Mouse (Mus musculus) embryonic facial prominence, embryonic 10.5 days (tissue): ENCODE data around the gene Plcb1. TPM values are rescaled to one million over a fixed set of nuclear protein-coding genes. Genes with fewer than 3 reads are reported as not detected.
A peak's percentile ranks its signal among the peaks of the same experiment; 100 is the strongest.
"Not testable (repeated sequence)": the region's sequence is repeated elsewhere in the genome, so short reads cannot be mapped to it uniquely, and the experiment has no call there.

ENCODE experiments used
- DNase-seq: peaks from one replicate; pipeline ENCODE4 v3.0.0-alpha.2; 2017; ENCODE audit warnings: low spot score
- H3K27ac ChIP-seq: fragments of 300-500 bp; sonication (generic); replicated peaks from 2 replicates; pipeline ENCODE4 v1.5.1; 2016; ENCODE audit warnings: mild to moderate bottlenecking
- H3K27me3 ChIP-seq: fragments of 300-500 bp; sonication (generic); replicated peaks from 2 replicates; pipeline ENCODE4 v1.6.1; 2016; ENCODE audit warnings: low read depth, mild to moderate bottlenecking; ENCODE audit not compliant: poor library complexity, severe bottlenecking
- H3K36me3 ChIP-seq: fragments of 300-500 bp; sonication (generic); replicated peaks from 2 replicates; pipeline ENCODE4 v1.6.1; 2016; ENCODE audit warnings: mild to moderate bottlenecking, moderate library complexity
- H3K4me1 ChIP-seq: fragments of 300-500 bp; sonication (generic); 2 replicates; pipeline ENCODE4 v1.6.1; 2016
- H3K4me3 ChIP-seq: fragments of 300-500 bp; sonication (generic); 2 replicates; pipeline ENCODE4 v1.5.1; 2016; ENCODE audit warnings: mild to moderate bottlenecking, moderate library complexity
- H3K9me3 ChIP-seq: fragments of 300-500 bp; sonication (generic); 2 replicates; pipeline ENCODE4 v1.6.1; 2016; ENCODE audit warnings: mild to moderate bottlenecking
- WGBS: fragments of 180-500 bp; shearing (Covaris S2); methylation state at CpG from one replicate; pipeline ENCODE4 v1.1.7; 2016; 5-methylcytosine and 5-hydroxymethylcytosine counted together
- polyA plus RNA-seq: library from polyadenylated mRNA; unstranded; fragments of >200 nt; fragmentation: Nextera tagmentation; extraction: Ambion mirVana; gene quantifications from 2 replicates; pipeline ENCODE4 v1.2.1, GENCODE M21; 2016

Plcb1 gene
- polyA plus RNA-seq, 1 experiment from 2014 or later = 6.0 TPM

DNA sequence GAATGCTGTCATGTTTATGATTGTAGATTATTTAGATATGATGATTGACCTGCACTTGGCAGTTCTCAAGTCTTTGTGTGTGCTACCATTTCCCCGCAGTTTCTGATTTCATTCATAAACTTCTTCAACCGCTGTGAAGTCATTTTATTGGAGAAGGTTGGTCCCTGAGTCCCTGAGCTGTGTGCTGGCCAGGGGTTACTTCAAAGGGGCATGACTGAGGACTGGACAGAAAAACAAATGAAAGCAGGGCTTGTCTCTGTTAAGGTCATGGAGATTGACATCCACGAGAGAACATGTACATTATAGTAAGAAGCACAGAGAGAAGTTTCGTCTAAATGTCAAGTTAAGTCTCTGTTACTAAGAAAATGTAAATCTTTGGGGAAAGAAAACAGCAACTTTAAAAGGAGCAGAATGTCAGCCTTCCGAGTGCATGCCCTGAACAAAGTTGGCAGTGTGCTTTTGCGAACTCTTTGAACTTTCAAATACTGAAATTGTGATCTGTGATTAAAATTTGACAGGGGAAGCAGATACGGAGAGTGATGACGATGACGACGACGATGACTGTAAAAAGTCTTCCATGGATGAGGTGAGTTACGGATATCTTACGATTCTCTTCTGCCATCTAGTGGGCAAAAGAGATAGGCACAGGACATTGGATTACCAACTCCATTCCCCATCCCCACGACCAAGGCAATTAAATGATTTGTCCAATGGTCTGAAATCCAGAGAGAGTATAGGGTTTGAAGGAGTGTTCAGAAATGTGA is 544.1 kb downstream of the Plcb1 start:
- Histone ChIP-seq H3K27ac (no peak overlapping the region), H3K9me3 (no peaks in the 10 kb centered on the region), H3K4me1 (no peaks in the 10 kb centered on the region), H3K4me3 (peak overlapping the region; percentile 35; the same call in 1 of the 2 replicates), H3K27me3 (peaks cover 6% of the 10 kb centered on the region; the same call in 1 of the 2 replicates), H3K36me3 (no peaks in the 10 kb centered on the region)
- peak; percentile 40 for DNase-seq
- 14% methylated on average over 14 of the region's 14 CpGs for WGBS

DNA sequence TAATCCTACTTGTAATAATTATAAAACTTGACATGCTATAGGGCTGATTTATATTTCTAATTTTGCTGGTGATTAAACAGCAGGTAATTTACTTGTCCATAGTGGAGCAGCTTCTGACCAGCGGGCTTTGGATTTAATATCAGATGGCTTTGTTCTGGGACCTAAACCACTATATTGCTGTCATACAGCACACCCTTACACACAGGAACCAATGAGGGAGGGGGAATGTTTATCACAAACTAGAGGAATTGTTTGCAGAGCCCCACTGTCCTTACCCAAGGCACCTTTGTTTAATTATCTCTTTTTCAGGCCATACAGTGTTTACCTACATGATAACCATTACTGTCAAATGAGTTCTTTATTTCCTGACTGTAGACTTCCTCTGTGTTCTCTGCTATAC is 546.0 kb downstream of the Plcb1 start:
- no peak for DNase-seq
- no peak overlapping the region for H3K27ac ChIP-seq
- no peaks in the 10 kb centered on the region for H3K36me3 ChIP-seq
- H3K4me3 ChIP-seq = no peak overlapping the region
- peaks cover 6% of the 10 kb centered on the region; the same call in 1 of the 2 replicates for H3K27me3 ChIP-seq
- no peaks in the 10 kb centered on the region for H3K4me1 ChIP-seq
- H3K9me3 ChIP-seq = no peaks in the 10 kb centered on the region
- 84% methylated on average over 1 of the region's 1 CpGs for WGBS

DNA sequence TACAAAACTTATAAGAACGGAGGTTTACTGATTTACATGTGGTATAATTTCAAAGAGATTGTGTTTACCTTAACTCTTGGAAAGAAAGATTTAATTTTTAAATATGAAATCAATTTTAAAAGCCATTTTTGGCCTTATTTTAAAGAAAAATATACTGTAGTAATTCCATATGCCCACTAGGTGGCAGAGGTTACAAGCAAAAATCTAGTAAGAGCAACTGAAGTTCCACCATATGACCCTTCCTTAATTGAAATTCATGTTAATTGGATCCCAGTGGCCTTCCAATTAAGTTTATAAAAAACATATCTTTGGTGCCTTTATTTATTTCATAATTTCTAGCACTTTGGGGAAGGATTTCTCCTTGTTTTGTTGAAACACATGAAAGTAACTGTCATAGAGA is 570.4 kb downstream of the Plcb1 start:
- H3K9me3 ChIP-seq = no peaks in the 10 kb centered on the region
- H3K4me1 ChIP-seq = no peaks in the 10 kb centered on the region; the same call in 1 of the 2 replicates
- H3K36me3 ChIP-seq = no peaks in the 10 kb centered on the region
- no peaks in the 10 kb centered on the region for H3K27me3 ChIP-seq
- WGBS = 40% methylated on average over 1 of the region's 1 CpGs
- no peak for DNase-seq
- H3K27ac ChIP-seq = no peak overlapping the region
- no peak overlapping the region for H3K4me3 ChIP-seq

DNA sequence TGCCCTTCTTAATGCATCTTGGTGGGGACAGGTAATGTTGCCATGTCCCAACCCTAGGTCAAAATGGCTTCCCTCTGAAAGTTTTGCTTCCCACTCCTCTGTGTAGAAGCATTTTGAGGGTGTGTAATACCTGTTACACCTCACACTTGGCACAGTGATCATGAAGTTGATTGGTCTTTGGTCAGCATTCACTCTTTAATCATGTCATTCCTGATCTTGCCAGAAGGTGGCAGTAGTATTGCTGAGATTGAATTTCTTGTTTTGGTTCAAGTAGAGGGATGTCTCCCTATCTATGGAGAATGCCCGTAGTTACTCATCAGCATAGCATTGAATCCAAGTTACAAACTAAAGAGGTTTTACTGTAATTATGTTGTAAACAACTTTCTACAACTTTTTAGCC is 575.9 kb downstream of the Plcb1 start:
- Histone ChIP-seq H3K9me3 (no peaks in the 10 kb centered on the region), H3K36me3 (no peaks in the 10 kb centered on the region), H3K4me1 (no peaks in the 10 kb centered on the region; the same call in 1 of the 2 replicates), H3K4me3 (no peak overlapping the region), H3K27me3 (no peaks in the 10 kb centered on the region), H3K27ac (no peak overlapping the region)
- no peak for DNase-seq
- WGBS = 33% methylated on average over 1 of the region's 1 CpGs

DNA sequence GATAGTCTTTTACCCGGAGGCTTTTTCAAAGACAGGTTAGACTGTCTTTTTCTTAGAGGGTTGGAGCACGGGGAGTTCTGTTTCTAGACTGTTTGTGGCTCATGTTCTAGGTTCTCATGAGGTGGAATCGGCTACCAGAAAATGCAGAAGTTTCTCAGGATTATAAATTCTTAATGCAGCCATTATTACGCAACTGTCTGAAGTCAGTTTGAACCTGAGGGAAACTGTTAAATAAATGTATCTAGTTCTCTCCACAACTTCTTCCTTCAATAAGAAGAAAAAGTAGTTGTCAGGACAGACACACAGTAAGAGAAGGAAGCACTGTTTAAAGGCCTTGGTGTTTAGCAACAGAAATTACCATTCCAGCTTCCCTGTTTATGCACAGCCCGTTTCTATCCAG is 577.1 kb downstream of the Plcb1 start:
- Histone ChIP-seq H3K36me3 (no peaks in the 10 kb centered on the region), H3K4me3 (no peak overlapping the region), H3K27me3 (no peaks in the 10 kb centered on the region), H3K9me3 (no peaks in the 10 kb centered on the region), H3K4me1 (no peaks in the 10 kb centered on the region), H3K27ac (no peak overlapping the region)
- WGBS = 88% methylated on average over 5 of the region's 5 CpGs
- no peak for DNase-seq

DNA sequence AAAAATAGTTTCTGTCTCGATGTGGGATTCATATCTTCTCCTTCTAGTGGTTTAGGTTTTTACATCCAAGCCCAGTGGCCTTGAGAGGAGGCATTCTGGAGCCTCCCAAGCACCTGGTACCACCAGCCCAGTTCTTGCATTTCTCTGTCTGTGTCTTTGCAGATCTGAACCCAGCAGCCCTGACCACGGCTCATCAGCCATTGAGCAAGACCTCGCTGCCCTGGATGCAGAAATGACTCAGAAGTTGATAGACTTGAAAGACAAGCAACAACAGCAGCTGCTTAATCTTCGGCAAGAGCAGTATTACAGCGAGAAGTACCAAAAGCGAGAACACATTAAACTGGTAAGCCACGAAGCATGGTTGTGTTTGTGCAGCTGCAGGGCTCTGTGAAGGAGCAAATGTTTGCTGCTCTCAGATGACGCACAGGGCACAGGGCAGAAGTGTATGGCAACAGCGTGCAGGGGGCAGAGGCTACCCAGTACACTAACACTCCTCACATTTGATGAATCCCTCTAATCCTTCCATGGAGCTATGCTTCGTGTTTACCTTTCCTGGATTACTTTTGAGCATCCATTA is 584.5 kb downstream of the Plcb1 start:
- H3K27me3 ChIP-seq = no peaks in the 10 kb centered on the region
- H3K4me1 ChIP-seq = no peaks in the 10 kb centered on the region
- peak; percentile 18 for DNase-seq
- H3K27ac ChIP-seq = no peak overlapping the region
- H3K4me3 ChIP-seq = no peak overlapping the region
- H3K9me3 ChIP-seq = no peaks in the 10 kb centered on the region
- H3K36me3 ChIP-seq = no peaks in the 10 kb centered on the region
- WGBS = 71% methylated on average over 10 of the region's 10 CpGs

DNA sequence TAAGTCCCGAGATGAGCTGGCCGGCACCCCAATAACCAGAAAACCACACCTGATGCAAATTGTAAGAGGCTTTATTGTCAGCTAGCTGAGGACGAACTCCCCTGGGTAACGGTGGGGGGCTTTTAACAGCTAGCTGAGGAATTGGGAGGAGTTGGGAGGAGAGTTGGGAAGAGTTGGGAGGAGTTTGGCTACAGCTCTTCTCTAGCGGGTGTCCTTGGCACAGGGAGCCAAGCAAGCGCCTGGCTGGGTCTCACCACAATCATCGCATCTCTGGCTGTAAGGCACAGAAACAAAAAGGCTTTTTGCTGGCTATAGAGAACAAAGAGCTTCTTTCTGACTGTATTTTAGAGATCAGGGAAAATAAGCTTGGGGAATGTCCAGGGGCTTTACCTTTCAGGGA is 594.9 kb downstream of the Plcb1 start:
- 24% methylated on average over 7 of the region's 7 CpGs for WGBS
- H3K9me3 ChIP-seq, H3K36me3 ChIP-seq, DNase-seq, H3K27ac ChIP-seq, H3K4me1 ChIP-seq, H3K4me3 ChIP-seq, H3K27me3 ChIP-seq: not testable (repeated sequence)

DNA sequence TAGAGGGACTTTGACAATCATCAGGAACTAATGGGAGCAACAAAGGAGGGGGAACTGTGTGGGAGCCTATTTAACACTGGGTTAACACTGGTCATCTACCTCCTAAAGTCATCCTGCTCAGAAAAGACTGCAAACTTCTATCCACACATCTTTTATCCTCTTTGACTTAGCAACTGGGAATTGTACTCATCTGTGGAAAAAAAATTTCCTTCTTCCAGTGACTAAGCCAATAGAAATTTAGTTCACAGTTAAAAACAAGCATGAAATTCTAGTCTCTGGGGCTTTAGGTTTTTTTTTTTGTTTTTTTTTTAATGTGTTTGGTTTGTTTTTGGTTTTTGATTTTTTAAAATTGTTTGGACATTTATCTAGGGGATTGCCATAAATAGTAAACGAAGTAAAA is 595.5 kb downstream of the Plcb1 start:
- no peaks in the 10 kb centered on the region for H3K4me1 ChIP-seq
- H3K27ac ChIP-seq = no peak overlapping the region
- H3K4me3 ChIP-seq = no peak overlapping the region
- 84% methylated on average over 1 of the region's 1 CpGs for WGBS
- H3K36me3 ChIP-seq = no peaks in the 10 kb centered on the region
- no peak for DNase-seq
- H3K9me3 ChIP-seq = no peaks in the 10 kb centered on the region
- H3K27me3 ChIP-seq = no peaks in the 10 kb centered on the region

DNA sequence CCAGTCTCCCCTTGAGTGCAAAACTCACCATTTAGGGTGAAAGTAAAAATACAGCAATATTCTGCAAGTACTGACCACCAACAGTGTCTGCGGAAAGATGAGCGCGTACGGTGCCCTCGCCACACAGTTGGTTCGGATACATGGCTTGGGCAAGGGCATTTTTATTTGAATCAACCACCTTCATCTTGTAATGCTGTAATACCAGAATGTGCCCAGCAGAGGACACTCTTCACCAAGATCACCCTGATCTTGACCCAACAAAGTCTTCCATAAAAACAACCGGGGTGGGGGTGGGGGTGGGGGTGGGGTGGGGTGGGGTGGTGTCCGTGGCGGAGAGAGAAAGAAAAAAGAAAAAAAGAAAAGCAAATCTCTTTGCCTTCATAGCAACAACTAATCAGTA is 602.1 kb downstream of the Plcb1 start:
- WGBS = 59% methylated on average over 9 of the region's 9 CpGs
- Histone ChIP-seq H3K27ac (no peak overlapping the region), H3K4me1 (no peaks in the 10 kb centered on the region), H3K4me3 (no peak overlapping the region), H3K27me3 (no peaks in the 10 kb centered on the region), H3K36me3 (no peaks in the 10 kb centered on the region), H3K9me3 (no peaks in the 10 kb centered on the region)
- DNase-seq = peak; percentile 11

DNA sequence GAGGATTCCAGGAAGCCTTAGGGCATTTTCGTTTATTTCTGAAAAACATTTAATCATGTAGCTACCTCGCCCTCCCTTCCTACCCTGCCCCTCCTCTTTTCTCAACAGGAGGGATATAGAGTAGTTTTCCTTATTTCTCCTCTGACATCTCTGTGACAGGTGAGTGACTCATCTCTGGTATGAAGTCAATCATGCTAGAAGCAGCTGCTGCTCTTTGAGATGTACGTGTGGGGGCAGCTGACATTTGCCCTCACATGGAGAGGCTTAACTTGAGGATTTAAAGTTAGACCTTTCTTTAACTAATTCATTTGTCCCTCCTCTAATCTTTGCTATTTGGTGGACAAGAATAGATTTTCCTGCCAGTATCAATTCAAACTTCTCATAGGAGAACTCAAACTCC is 608.8 kb downstream of the Plcb1 start:
- no peaks in the 10 kb centered on the region for H3K36me3 ChIP-seq
- no peak for DNase-seq
- H3K27ac ChIP-seq = no peak overlapping the region
- H3K4me3 ChIP-seq = no peak overlapping the region
- H3K4me1 ChIP-seq = no peaks in the 10 kb centered on the region
- no peaks in the 10 kb centered on the region for H3K27me3 ChIP-seq
- no peaks in the 10 kb centered on the region for H3K9me3 ChIP-seq
- 75% methylated on average over 3 of the region's 3 CpGs for WGBS

DNA sequence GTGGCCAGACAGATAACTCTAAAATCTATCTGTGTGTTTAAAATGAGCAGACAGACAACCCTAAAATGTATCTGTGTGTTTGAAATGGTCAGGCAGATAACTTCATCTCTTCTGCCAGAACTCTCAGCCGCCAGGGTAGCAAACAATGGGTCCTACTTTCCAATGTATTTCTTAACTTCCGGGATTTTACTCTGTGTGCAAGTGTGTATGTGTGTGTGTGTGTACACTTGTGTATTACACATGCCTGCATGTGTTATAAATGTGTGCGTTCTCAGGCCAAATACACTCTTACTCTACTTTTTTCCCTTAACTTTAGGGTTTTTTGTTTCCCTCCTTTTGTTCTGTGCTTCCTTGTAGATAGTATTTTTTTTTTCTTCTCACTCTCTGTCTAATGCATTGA is 610.5 kb downstream of the Plcb1 start:
- Histone ChIP-seq H3K4me1 (no peaks in the 10 kb centered on the region), H3K27ac (no peak overlapping the region), H3K36me3 (no peaks in the 10 kb centered on the region), H3K4me3 (no peak overlapping the region), H3K9me3 (no peaks in the 10 kb centered on the region), H3K27me3 (no peaks in the 10 kb centered on the region)
- WGBS = 90% methylated on average over 3 of the region's 3 CpGs
- no peak for DNase-seq

DNA sequence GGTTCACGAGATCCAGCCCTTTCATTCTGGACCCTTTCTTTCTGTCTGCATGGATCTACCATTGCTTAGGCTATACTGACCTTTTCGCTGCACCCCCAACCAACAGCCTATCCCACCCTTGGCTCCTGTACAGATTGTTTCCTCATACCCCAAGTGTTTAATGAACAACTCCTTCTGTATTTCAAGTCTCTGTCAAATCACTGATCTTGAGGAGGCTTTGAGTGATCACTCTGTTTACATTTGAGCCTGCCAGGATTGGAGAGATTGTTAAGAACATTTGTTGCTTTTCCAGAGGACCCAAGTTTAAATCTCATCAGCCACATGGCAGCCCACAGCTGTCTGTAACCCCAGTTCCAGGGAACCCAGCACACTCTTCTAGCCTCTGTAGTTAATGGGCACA is 612.1 kb downstream of the Plcb1 start:
- no peak overlapping the region for H3K27ac ChIP-seq
- no peak for DNase-seq
- 86% methylated on average over 2 of the region's 2 CpGs for WGBS
- H3K27me3 ChIP-seq = no peaks in the 10 kb centered on the region
- H3K4me3 ChIP-seq = no peak overlapping the region
- H3K36me3 ChIP-seq = no peaks in the 10 kb centered on the region
- no peaks in the 10 kb centered on the region; the same call in 1 of the 2 replicates for H3K4me1 ChIP-seq
- no peaks in the 10 kb centered on the region for H3K9me3 ChIP-seq

DNA sequence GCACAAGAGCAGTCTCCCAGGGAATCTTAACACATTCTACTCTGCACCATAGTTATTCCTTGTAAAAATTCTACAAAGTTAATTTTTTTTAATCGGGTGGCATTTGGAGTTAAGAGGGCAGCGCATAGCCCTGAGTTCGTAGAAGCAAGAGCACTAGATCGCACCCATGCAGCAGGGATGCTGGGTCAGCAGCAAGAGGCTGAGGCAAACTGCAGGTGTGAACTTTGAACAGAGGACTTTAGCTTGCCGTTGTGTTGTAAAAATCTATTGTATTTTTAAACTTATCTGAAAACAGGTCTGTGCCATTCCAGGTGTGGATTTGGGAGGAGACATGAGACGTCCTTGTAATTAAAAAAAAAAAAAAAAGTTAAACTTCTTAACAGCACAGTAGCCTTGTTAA is 613.9 kb downstream of the Plcb1 start:
- Histone ChIP-seq H3K4me1 (no peaks in the 10 kb centered on the region; the same call in 1 of the 2 replicates), H3K36me3 (no peaks in the 10 kb centered on the region), H3K27me3 (no peaks in the 10 kb centered on the region), H3K27ac (no peak overlapping the region), H3K4me3 (no peak overlapping the region), H3K9me3 (no peaks in the 10 kb centered on the region)
- DNase-seq = no peak
- WGBS = 90% methylated on average over 6 of the region's 6 CpGs
